ENCODE assay signal across 9 mouse cellular contexts in genomic region chr12:84188881-84189444, GRCm38 (mm10). TPM values are rescaled to one million over a fixed set of nuclear protein-coding genes. Genes with fewer than 3 reads are reported as not detected.
DNase-seq lines count a peak whose midpoint lies in the region; ATAC-seq and TF ChIP-seq lines count a peak whose summit lies in the region.
"Had no signal": no experiment of that assay in that cellular context is flagged by ENCODE, and none has a peak within 500 bp of the region (broad histone marks: within the 10 kb centered on the region; RNA-seq: fewer than 3 reads in every experiment).

No protein-coding gene starts in this region.

- peak overlapping the region; percentile 74 for H3K27ac ChIP-seq in kidney, embryonic 15.5 days
- no peak overlapping the region for H3K27ac ChIP-seq in limb, embryonic 13.5 days

- no peak overlapping the region for H3K9ac ChIP-seq in kidney, embryonic 15.5 days
- H3K9ac ChIP-seq in limb, embryonic 13.5 days = peak overlapping the region; percentile 43; the same call in 1 of the 2 replicates
- H3K9ac ChIP-seq: limb, embryonic 12.5 days had no signal

- H3K4me1 ChIP-seq in kidney, embryonic 15.5 days = peaks cover 74% of the 10 kb centered on the region
- peaks cover 86% of the 10 kb centered on the region for H3K4me1 ChIP-seq in E14TG2a.4 (replicated peaks; ENCODE audit: low read depth, low read length)
- peaks cover 80% of the 10 kb centered on the region for H3K4me1 ChIP-seq in limb, embryonic 13.5 days

- WGBS in kidney, embryonic 15.5 days = 70% methylated on average over 14 of the region's 14 CpGs
- WGBS in limb, embryonic 13.5 days = 64% methylated on average over 14 of the region's 14 CpGs

- no peaks in the 10 kb centered on the region for H3K27me3 ChIP-seq in kidney, embryonic 15.5 days
- H3K27me3 ChIP-seq in E14TG2a.4 (ENCODE audit: insufficient read depth, low read length) = peaks cover 15% of the 10 kb centered on the region
- H3K27me3 ChIP-seq in limb, embryonic 13.5 days = no peaks in the 10 kb centered on the region

- intact Hi-C loops in left cerebral cortex, postnatal 36 days (cut with DNase I) = no loop called here

- H3K36me3 ChIP-seq in kidney, embryonic 15.5 days = peaks cover 9% of the 10 kb centered on the region
- peaks cover 42% of the 10 kb centered on the region for H3K36me3 ChIP-seq in E14TG2a.4 (ENCODE audit: insufficient read depth, low read length)
- peaks cover 10% of the 10 kb centered on the region; the same call in 1 of the 2 replicates for H3K36me3 ChIP-seq in limb, embryonic 13.5 days

- TF ChIP-seq CTCF in E14TG2a.4 (conservative IDR thresholded peaks at IDR 0.05; ENCODE audit: low read length) = no peak

- DNase-seq in cerebellum, adult 9-11 months = peak; percentile 55
- DNase-seq in cerebellum, postnatal 4 days (ENCODE audit: low spot score in 2 of 2) = no peak
- DNase-seq in kidney, adult 18-20 months = no peak
- DNase-seq in left cerebral cortex, postnatal 36 days (ENCODE audit: low spot score in 2 of 2) = no peak
- no peak for DNase-seq in left cerebral cortex, adult 9 months (ENCODE audit: low spot score in 2 of 2)

- H3K9me3 ChIP-seq in kidney, embryonic 15.5 days (replicated peaks) = no peaks in the 10 kb centered on the region
- peaks cover 8% of the 10 kb centered on the region for H3K9me3 ChIP-seq in E14TG2a.4 (ENCODE audit: low read length)
- H3K9me3 ChIP-seq in limb, embryonic 13.5 days = no peaks in the 10 kb centered on the region; the same call in 1 of the 2 replicates

- no peak overlapping the region for H3K4me3 ChIP-seq in kidney, embryonic 15.5 days (replicated peaks)
- peak overlapping the region; percentile 71 for H3K4me3 ChIP-seq in E14TG2a.4 (replicated peaks; ENCODE audit: low read length)
- no peak overlapping the region for H3K4me3 ChIP-seq in limb, embryonic 13.5 days
- H3K4me3 ChIP-seq: limb, embryonic 12.5 days had no signal

- no peak for ATAC-seq in kidney, embryonic 15.5 days (replicated peaks; ENCODE audit: low FRiP score)
- no peak for ATAC-seq in limb, embryonic 13.5 days (ENCODE audit: low FRiP score, low read depth)

- no peak overlapping the region; the same call in 1 of the 2 replicates for H3K4me2 ChIP-seq in kidney, embryonic 15.5 days
- peak overlapping the region; percentile 32 for H3K4me2 ChIP-seq in limb, embryonic 13.5 days (replicated peaks)

RNA-seq across cellular contexts. Expression of gene Elmsan1, which starts 29.7 kb away (rescaled TPM):
- 8.7 and 10.8 TPM in 2 replicates for polyA plus RNA-seq in kidney, embryonic 15.5 days (2015; fragmentation: Nextera tagmentation; extraction: Ambion mirVana)
- polyA plus RNA-seq in limb, embryonic 13.5 days (2015; fragmentation: Nextera tagmentation; extraction: Ambion mirVana) = 8.9 and 9.9 TPM in 2 replicates
- total RNA-seq in left cerebral cortex, postnatal 36 days (2021) = 10 to 100 TPM; 17.2 to 18.5 TPM

RNA-seq across cellular contexts. Expression of gene Pnma1, which starts 40.7 kb away (rescaled TPM):
- polyA plus RNA-seq in kidney, embryonic 15.5 days (2015; fragmentation: Nextera tagmentation; extraction: Ambion mirVana) = 1.00 and 1.0 TPM in 2 replicates
- 1.0 and 1.4 TPM in 2 replicates for polyA plus RNA-seq in limb, embryonic 13.5 days (2015; fragmentation: Nextera tagmentation; extraction: Ambion mirVana)
- total RNA-seq in left cerebral cortex, postnatal 36 days (2021) = 1 to 10 TPM; 3.6 to 6.0 TPM
